Mouse (Mus musculus) brown adipose tissue, adult 24 weeks (tissue): ENCODE measurements around the gene Rmi1. TPM values are rescaled to one million over a fixed set of nuclear protein-coding genes. Genes with fewer than 3 reads are reported as not detected.
"Not testable (repeated sequence)": the region's sequence is repeated elsewhere in the genome, so short reads cannot be mapped to it uniquely, and the experiment has no call there.

Source experiments
- H3K27ac ChIP-seq: fragments of 200-500 bp; replicated peaks from 2 replicates; pipeline ENCODE4 v1.5.1; 2012; ENCODE audit warnings: low read depth, mild to moderate bottlenecking, low read length
- H3K4me1 ChIP-seq: fragments of 200-500 bp; 2 replicates; pipeline ENCODE4 v1.6.1; 2012; ENCODE audit warnings: low read length, mixed read lengths; ENCODE audit not compliant: control insufficient read depth, insufficient read depth, insufficient read length
- H3K4me3 ChIP-seq: fragments of 200-500 bp; 2 replicates; pipeline ENCODE4 v1.5.1; 2012; ENCODE audit warnings: low read depth, mild to moderate bottlenecking, low read length, moderate library complexity; ENCODE audit not compliant: insufficient read depth
- polyA plus RNA-seq: library from polyadenylated mRNA; stranded (reverse); fragments of >200 nt; gene quantifications from 2 replicates; pipeline ENCODE4 v1.2.4, GENCODE M21; 2012; ENCODE audit not compliant: missing spikeins, insufficient read depth, insufficient read length

Gene Rmi1
- 16.1 and 25.2 TPM in 2 replicates for polyA plus RNA-seq

GRCm38 (mm10) chr13:58402003-58402743 is at the start of gene Rmi1:
Gene Rmi1, plus strand, starts transcription at chr13:58402248.
- peak within 1 kb of the TSS; percentile 95 for H3K4me3 ChIP-seq
- no peaks in the 10 kb centered on the region for H3K4me1 ChIP-seq
- H3K27ac ChIP-seq = peak within 1 kb of the TSS; percentile 96

DNA sequence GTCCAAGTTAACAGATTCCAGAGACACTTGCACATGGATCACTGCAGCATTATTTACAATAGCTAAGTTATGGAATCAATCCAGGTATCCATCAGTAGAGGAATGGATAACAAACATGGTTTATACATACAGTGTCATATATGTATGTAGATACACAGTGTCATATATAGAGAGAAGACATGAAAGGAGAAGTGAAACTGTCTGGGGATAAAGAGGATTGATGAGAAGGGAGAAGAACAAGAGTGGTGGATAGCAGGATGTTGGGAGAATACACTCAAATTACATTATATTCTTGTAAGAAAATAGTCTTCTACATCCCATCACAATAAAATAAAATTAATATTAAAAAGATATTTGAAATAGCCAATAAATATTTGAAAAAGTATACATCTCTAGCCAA is 49.1 kb upstream of the Rmi1 start:
- no peak overlapping the region for H3K4me3 ChIP-seq
- H3K4me1 ChIP-seq = no peaks in the 10 kb centered on the region
- no peak overlapping the region for H3K27ac ChIP-seq

GRCm38 (mm10) chr13:58358629-58359303 is 43.3 kb upstream of the Rmi1 start, which contains the start of gene Kif27:
Gene Kif27, minus strand, starts transcription at chr13:58359122.
- Histone ChIP-seq H3K4me3 (peak within 1 kb of the TSS; percentile 63), H3K4me1 (peaks cover 2% of the 10 kb centered on the region; the same call in 1 of the 2 replicates), H3K27ac (no peak within 1 kb of the TSS)

- Histone ChIP-seq H3K27ac (no peak overlapping the region), H3K4me3 (peak overlapping the region; percentile 44), H3K4me1 (peaks cover 2% of the 10 kb centered on the region; the same call in 1 of the 2 replicates)
These were observed 42.8 kb upstream of the Rmi1 start for GRCm38 (mm10) chr13:58359304-58359653.

GRCm38 (mm10) chr13:58364353-58365175 is 37.5 kb upstream of the Rmi1 start:
- H3K4me1 ChIP-seq = no peaks in the 10 kb centered on the region
- no peak overlapping the region for H3K4me3 ChIP-seq
- no peak overlapping the region for H3K27ac ChIP-seq

DNA sequence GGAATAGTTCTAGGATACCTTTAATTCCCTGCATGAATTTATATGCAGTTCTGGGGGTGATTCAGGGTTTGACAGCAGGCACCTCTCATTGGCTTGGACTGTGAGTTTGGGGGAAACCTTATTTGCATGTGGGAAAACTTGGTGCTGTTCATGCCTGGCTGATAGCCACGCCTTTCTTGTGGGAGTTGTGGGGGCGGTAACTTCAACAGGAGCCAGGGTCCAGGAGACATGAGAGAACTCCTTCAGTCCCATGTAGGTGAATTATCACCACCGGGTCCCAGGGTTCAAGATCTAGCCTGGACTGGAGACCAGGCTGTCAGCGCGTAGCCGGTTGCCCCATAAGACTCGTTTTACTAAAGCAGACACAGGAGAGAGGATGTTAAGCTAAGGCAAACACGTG is 36.9 kb upstream of the Rmi1 start:
- not testable (repeated sequence) for H3K4me1 ChIP-seq, H3K4me3 ChIP-seq, H3K27ac ChIP-seq

- H3K4me1 ChIP-seq = no peaks in the 10 kb centered on the region
- H3K4me3 ChIP-seq = no peak overlapping the region
- H3K27ac ChIP-seq = no peak overlapping the region
These were observed 35.7 kb upstream of the Rmi1 start for GRCm38 (mm10) chr13:58366373-58366772.

DNA sequence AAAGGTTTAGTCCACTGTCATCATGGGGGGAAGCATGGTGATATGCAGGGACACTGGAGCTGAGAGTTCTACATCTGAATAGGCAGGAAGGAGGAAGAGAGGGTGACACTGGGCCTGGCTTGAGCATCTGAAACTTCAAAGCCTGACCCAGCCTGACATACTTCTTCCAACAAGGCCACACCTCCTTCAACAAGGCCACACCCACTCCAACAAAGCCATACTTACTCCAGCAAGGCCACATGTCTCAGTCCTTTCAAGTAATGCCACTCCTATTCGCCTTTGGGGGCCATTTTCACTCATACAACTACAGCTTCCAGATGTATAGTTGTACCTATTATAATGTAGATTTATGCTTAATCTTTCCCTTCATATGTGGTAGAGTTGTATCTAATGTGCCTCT is 34.4 kb upstream of the Rmi1 start:
- H3K4me3 ChIP-seq = no peak overlapping the region
- no peaks in the 10 kb centered on the region for H3K4me1 ChIP-seq
- H3K27ac ChIP-seq = no peak overlapping the region

GRCm38 (mm10) chr13:58368835-58369234 is 33.2 kb upstream of the Rmi1 start:
- Histone ChIP-seq H3K27ac (no peak overlapping the region), H3K4me3 (no peak overlapping the region), H3K4me1 (no peaks in the 10 kb centered on the region)

DNA sequence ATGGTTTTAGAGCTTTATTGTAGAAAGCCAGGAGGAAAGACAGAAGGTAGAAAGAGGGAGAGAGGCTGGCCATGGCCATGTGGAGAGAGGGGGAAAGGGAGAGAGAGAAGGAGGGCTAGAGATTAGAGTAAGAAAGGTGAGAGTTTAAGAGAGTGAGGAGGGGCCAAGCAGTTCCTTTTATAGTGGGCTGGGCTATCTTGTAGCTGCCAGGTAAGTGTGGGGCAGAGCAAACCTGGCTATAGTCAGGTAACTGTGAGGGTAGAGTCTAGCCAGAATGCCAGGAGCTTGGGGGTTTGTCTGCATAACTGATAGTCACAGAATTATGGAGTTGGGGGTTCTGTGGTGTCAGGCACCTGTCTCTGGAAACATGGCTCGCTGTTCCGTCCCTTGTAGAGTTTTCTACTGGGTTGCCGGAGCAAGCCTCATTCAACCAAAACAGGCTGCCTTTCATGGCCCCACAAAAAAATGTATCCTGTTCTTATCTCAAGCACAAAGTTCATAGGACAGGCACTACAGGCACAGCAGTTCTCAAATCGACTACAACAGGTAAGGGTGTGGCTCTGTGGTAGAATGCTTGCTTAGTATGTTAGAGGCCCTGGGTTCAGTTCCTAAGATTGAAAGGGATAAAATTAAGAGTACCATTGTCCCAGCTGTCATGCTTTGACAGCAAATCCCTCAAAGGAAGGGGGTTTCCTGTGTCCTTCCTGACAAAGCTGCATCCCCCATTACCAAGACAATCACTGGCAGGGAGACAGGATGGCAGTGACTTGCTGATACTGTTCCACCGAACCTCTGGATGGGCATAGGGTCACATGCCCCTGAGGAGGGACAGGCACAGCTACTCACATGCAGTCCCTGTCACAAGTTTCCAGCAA is 29.5 kb upstream of the Rmi1 start:
- H3K4me1 ChIP-seq = no peaks in the 10 kb centered on the region
- H3K4me3 ChIP-seq = no peak overlapping the region
- no peak overlapping the region for H3K27ac ChIP-seq

- H3K4me3 ChIP-seq = no peak overlapping the region
These were observed 28.9 kb upstream of the Rmi1 start for GRCm38 (mm10) chr13:58373153-58373470.

GRCm38 (mm10) chr13:58384371-58384770 is 17.7 kb upstream of the Rmi1 start:
- no peak overlapping the region for H3K27ac ChIP-seq
- peak overlapping the region; percentile 79 for H3K4me3 ChIP-seq
- peaks cover 5% of the 10 kb centered on the region; the same call in 1 of the 2 replicates for H3K4me1 ChIP-seq

More at GRCm38 (mm10) chr13:58373153-58373470, 28.9 kb upstream of the Rmi1 start:
- Histone ChIP-seq H3K27ac (no peak overlapping the region), H3K4me1 (no peaks in the 10 kb centered on the region)

GRCm38 (mm10) chr13:58384779-58385546 is 17.1 kb upstream of the Rmi1 start, which contains the start of gene 2210016F16Rik:
Gene 2210016F16Rik, minus strand, starts transcription at chr13:58385225.
- H3K27ac ChIP-seq = peak within 1 kb of the TSS; percentile 39; the same call in 1 of the 2 replicates
- peak within 1 kb of the TSS; percentile 79 for H3K4me3 ChIP-seq
- H3K4me1 ChIP-seq = peaks cover 5% of the 10 kb centered on the region; the same call in 1 of the 2 replicates

DNA sequence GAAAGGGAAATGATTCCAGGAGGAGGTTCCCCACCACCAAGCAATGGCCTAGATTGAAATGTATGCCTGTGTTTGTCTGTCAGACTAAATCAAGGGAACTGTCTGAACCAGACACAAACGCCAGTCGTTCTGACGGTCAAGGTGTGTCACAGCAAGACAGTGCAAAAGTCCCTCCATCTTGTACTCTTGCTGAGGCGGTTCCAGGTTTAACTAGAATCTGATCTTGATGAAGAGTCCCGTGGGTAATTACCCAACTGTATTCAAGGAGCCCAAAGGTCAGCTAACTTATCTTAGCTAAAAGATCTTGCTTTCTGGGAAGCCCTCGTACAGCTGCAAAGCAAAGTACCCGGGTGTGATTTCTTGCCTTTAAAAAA is 16.5 kb upstream of the Rmi1 start:
- H3K27ac ChIP-seq = 0 out of 2 replicates have a peak overlapping the region, but pooled peaks have one; percentile 14
- peak overlapping the region; percentile 79 for H3K4me3 ChIP-seq
- peaks cover 5% of the 10 kb centered on the region; the same call in 1 of the 2 replicates for H3K4me1 ChIP-seq
